Mouse (Mus musculus): ENCODE results near the gene Cadm3.

DNA sequence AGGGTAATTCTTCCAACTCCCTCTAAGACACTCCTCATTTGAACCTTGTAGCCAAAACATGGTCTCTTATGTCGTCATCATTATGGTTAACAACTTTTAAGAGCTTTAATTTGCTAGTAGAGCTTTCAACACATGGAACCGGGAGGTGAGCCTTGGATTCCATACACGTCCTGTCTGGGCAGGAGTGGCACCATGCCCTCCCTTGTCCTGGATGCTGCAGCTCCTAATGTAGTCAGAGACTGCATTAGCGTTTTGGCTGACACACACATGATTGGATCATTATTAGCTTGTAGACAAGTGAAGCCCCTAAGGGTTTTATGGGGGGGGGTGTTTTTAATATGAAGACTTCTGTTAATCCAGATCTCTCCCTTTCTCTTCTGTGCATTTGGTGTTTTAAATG is 42.5 kb downstream of the Cadm3 start:
- TF ChIP-seq HCFC1 (IDR thresholded peaks at IDR 0.05; ENCODE audit: borderline replicate concordance, insufficient read depth, low read length) (no peak), ZNF384 (IDR thresholded peaks at IDR 0.05; ENCODE audit: low read depth, low read length) (no peak), ZC3H11A (IDR thresholded peaks at IDR 0.05; ENCODE audit: borderline replicate concordance, low read depth, low read length) (no peak), CHD2 (IDR thresholded peaks at IDR 0.05; ENCODE audit: low read depth, low read length) (no peak)

All from ES-E14 (cell line).